Mouse (Mus musculus) G1E-ER4 (cell line): ENCODE results near the gene Fgfr2. TPM values are rescaled to one million over a fixed set of nuclear protein-coding genes. Genes with fewer than 3 reads are reported as not detected.

Experiments
- GATA1 ChIP-seq: IDR thresholded peaks from one replicate; pipeline ENCODE4 v1.8.0; 2012; ENCODE audit warnings: low read length, inconsistent platforms
- polyA plus RNA-seq: library from polyadenylated mRNA; stranded (reverse); fragments of >175 nt; gene quantifications from 2 replicates; pipeline ENCODE4 v1.2.3, GENCODE M21; 2012

The Fgfr2 gene
- polyA plus RNA-seq, 1 experiment: not detected

- no peak for TF ChIP-seq GATA1
Measured at GRCm38 (mm10) chr7:130143371-130143770, 2979.8 kb downstream of the Fgfr2 start.

GRCm38 (mm10) chr7:130141088-130141873, 2981.9 kb downstream of the Fgfr2 start:
- TF ChIP-seq GATA1: no peak

- TF ChIP-seq GATA1: no peak
Measured at GRCm38 (mm10) chr7:130134924-130135365, 2988.2 kb downstream of the Fgfr2 start.

GRCm38 (mm10) chr7:130130226-130130625, 2992.9 kb downstream of the Fgfr2 start:
- TF ChIP-seq GATA1: no peak

- TF ChIP-seq GATA1: no peak
Measured at GRCm38 (mm10) chr7:130129359-130129960, 2993.7 kb downstream of the Fgfr2 start.

GRCm38 (mm10) chr7:130121507-130121906, 3001.6 kb downstream of the Fgfr2 start:
- no peak for TF ChIP-seq GATA1

- TF ChIP-seq GATA1: no peak
Measured at GRCm38 (mm10) chr7:130119466-130119865, 3003.7 kb downstream of the Fgfr2 start.

- no peak for TF ChIP-seq GATA1
Measured at GRCm38 (mm10) chr7:130118726-130119125, 3004.4 kb downstream of the Fgfr2 start.

GRCm38 (mm10) chr7:130117466-130118123, 3005.6 kb downstream of the Fgfr2 start:
- TF ChIP-seq GATA1: no peak

GRCm38 (mm10) chr7:130114436-130114835, 3008.7 kb downstream of the Fgfr2 start:
- TF ChIP-seq GATA1: no peak

Other genes with a start within 250 kb of the Fgfr2 start
- gene Zranb1, start 192.2 kb downstream of the Fgfr2 start, polyA plus RNA-seq: 2.0 and 2.2 TPM in 2 replicates
- gene Ctbp2, start 1.0 kb upstream of the Fgfr2 start, polyA plus RNA-seq: 57.1 and 64.6 TPM in 2 replicates